Mouse (Mus musculus) stomach, postnatal 0 days (tissue): Measurements from ENCODE around the gene C1qa. TPM values are rescaled to one million over a fixed set of nuclear protein-coding genes. Genes with fewer than 3 reads are reported as not detected.

Experiments
- ATAC-seq: fragments of 200-750 bp; cut with Nextera tagmentation; 2 replicates; pipeline ENCODE4 v1.8.0; 2017; ENCODE audit not compliant: low FRiP score, low TSS enrichment
- DNase-seq: peaks from one replicate; pipeline ENCODE4 v3.0.0-alpha.2; 2016; ENCODE audit warnings: low spot score
- H3K27ac ChIP-seq: fragments of 300-500 bp; sonication (generic); replicated peaks from 2 replicates; pipeline ENCODE4 v1.5.1; 2014; ENCODE audit warnings: mild to moderate bottlenecking, control low read depth
- H3K27me3 ChIP-seq: fragments of 300-500 bp; sonication (generic); 2 replicates; pipeline ENCODE4 v1.6.1; 2014; ENCODE audit warnings: low read length; ENCODE audit not compliant: control insufficient read depth, insufficient read depth
- H3K36me3 ChIP-seq: fragments of 300-500 bp; sonication (generic); 2 replicates; pipeline ENCODE4 v1.6.1; 2014; ENCODE audit warnings: low read length, mixed read lengths; ENCODE audit not compliant: control insufficient read depth, insufficient read depth
- H3K4me1 ChIP-seq: fragments of 300-500 bp; sonication (generic); replicated peaks from 2 replicates; pipeline ENCODE4 v1.6.1; 2014; ENCODE audit warnings: antibody characterized with exemption; ENCODE audit not compliant: control insufficient read depth, insufficient read depth
- H3K4me2 ChIP-seq: fragments of 300-500 bp; sonication (generic); replicated peaks from 2 replicates; pipeline ENCODE4 v1.6.1; 2014; ENCODE audit warnings: low read depth, mild to moderate bottlenecking, control low read depth, moderate library complexity
- H3K4me3 ChIP-seq: fragments of 300-500 bp; sonication (generic); 2 replicates; pipeline ENCODE4 v1.5.1; 2014; ENCODE audit warnings: low read depth, low read length, control low read depth
- H3K9ac ChIP-seq: fragments of 300-500 bp; sonication (generic); 2 replicates; pipeline ENCODE4 v1.6.1; 2014; ENCODE audit warnings: mild to moderate bottlenecking, low read length, control low read depth, mixed read lengths
- H3K9me3 ChIP-seq: fragments of 300-500 bp; sonication (generic); 2 replicates; pipeline ENCODE4 v1.6.1; 2016; ENCODE audit warnings: low read length; ENCODE audit not compliant: control insufficient read depth
- CTCF ChIP-seq: IDR thresholded peaks from 2 replicates; pipeline ENCODE4 v1.5.1; 2016; ENCODE audit warnings: antibody characterized with exemption, low read depth, mild to moderate bottlenecking, moderate library complexity
- EP300 ChIP-seq: optimal IDR thresholded peaks from 2 replicates; pipeline ENCODE3; 2016; ENCODE audit warnings: antibody characterized with exemption
- WGBS: fragments of 180-500 bp; shearing (Covaris S2); extraction: QIAGEN DNeasy Blood & Tissue Kit; methylation state at CpG from one replicate; pipeline ENCODE4 v1.1.7; 2014; 5-methylcytosine and 5-hydroxymethylcytosine counted together
- polyA plus RNA-seq: library from polyadenylated mRNA; unstranded; fragments of >200 nt; fragmentation: Nextera tagmentation; extraction: Ambion mirVana; gene quantifications from 2 replicates; pipeline ENCODE4 v1.2.1, GENCODE M21; 2015

The C1qa gene
- polyA plus RNA-seq, 1 experiment from 2014 or later = 49.7 TPM

GRCm38 (mm10) chr4:136863517-136863916 is 35.1 kb downstream of the C1qa start:
- no peaks in the 10 kb centered on the region for H3K9me3 ChIP-seq
- H3K4me1 ChIP-seq = no peaks in the 10 kb centered on the region; the same call in 1 of the 2 replicates
- H3K9ac ChIP-seq = no peak overlapping the region
- WGBS = 52% methylated on average over 9 of the region's 9 CpGs
- H3K4me2 ChIP-seq = no peak overlapping the region
- TF ChIP-seq CTCF (no peak), EP300 (no peak)
- H3K4me3 ChIP-seq = no peak overlapping the region
- ATAC-seq (no peak), DNase-seq (no peak)
- no peak overlapping the region for H3K27ac ChIP-seq
- no peaks in the 10 kb centered on the region for H3K27me3 ChIP-seq
- H3K36me3 ChIP-seq = no peaks in the 10 kb centered on the region

GRCm38 (mm10) chr4:136862411-136862810 is 36.2 kb downstream of the C1qa start:
- Histone ChIP-seq H3K4me2 (no peak overlapping the region), H3K36me3 (no peaks in the 10 kb centered on the region), H3K27me3 (no peaks in the 10 kb centered on the region), H3K4me1 (no peaks in the 10 kb centered on the region; the same call in 1 of the 2 replicates), H3K9me3 (no peaks in the 10 kb centered on the region), H3K27ac (no peak overlapping the region), H3K4me3 (no peak overlapping the region), H3K9ac (no peak overlapping the region)
- ATAC-seq (no peak), DNase-seq (no peak)
- 77% methylated on average over 2 of the region's 2 CpGs for WGBS
- no peak for TF ChIP-seq CTCF
- TF ChIP-seq EP300 = no peak

GRCm38 (mm10) chr4:136861806-136862205 is 36.8 kb downstream of the C1qa start:
- H3K9me3 ChIP-seq = no peaks in the 10 kb centered on the region
- peak; percentile 43 for DNase-seq
- no peak overlapping the region for H3K4me3 ChIP-seq
- peak overlapping the region; percentile 23; the same call in 1 of the 2 replicates for H3K9ac ChIP-seq
- H3K4me2 ChIP-seq = peak overlapping the region; percentile 27; the same call in 1 of the 2 replicates
- ATAC-seq = peak; percentile 11; the same call in 1 of the 2 replicates
- TF ChIP-seq EP300 (no peak), CTCF (0 out of 2 replicates have a peak, but pooled peaks have one; percentile 3)
- no peaks in the 10 kb centered on the region for H3K36me3 ChIP-seq
- no peak overlapping the region for H3K27ac ChIP-seq
- WGBS = 7% methylated on average over 16 of the region's 17 CpGs
- no peaks in the 10 kb centered on the region; the same call in 1 of the 2 replicates for H3K4me1 ChIP-seq
- no peaks in the 10 kb centered on the region for H3K27me3 ChIP-seq

- TF ChIP-seq EP300 (no peak), CTCF (peak; percentile 44)
- Histone ChIP-seq H3K4me3 (no peak overlapping the region), H3K4me2 (no peak overlapping the region), H3K36me3 (no peaks in the 10 kb centered on the region), H3K27me3 (no peaks in the 10 kb centered on the region), H3K27ac (no peak overlapping the region), H3K9me3 (no peaks in the 10 kb centered on the region), H3K9ac (no peak overlapping the region), H3K4me1 (no peaks in the 10 kb centered on the region; the same call in 1 of the 2 replicates)
- DNase-seq = no peak
- ATAC-seq = no peak
- 87% methylated on average over 7 of the region's 7 CpGs for WGBS
These were observed 38.6 kb downstream of the C1qa start for GRCm38 (mm10) chr4:136860022-136860421.

- Histone ChIP-seq H3K27me3 (no peaks in the 10 kb centered on the region), H3K4me3 (no peak overlapping the region), H3K9me3 (no peaks in the 10 kb centered on the region), H3K9ac (no peak overlapping the region), H3K4me1 (no peaks in the 10 kb centered on the region), H3K36me3 (no peaks in the 10 kb centered on the region), H3K27ac (no peak overlapping the region), H3K4me2 (no peak overlapping the region)
- TF ChIP-seq CTCF (peak; percentile 57), EP300 (no peak)
- 40% methylated on average over 6 of the region's 6 CpGs for WGBS
- no peak for ATAC-seq
- DNase-seq = no peak
These were observed 43.5 kb downstream of the C1qa start for GRCm38 (mm10) chr4:136855081-136855480.

- H3K9me3 ChIP-seq = no peaks in the 10 kb centered on the region
- H3K4me2 ChIP-seq = no peak overlapping the region
- no peaks in the 10 kb centered on the region for H3K4me1 ChIP-seq
- H3K36me3 ChIP-seq = no peaks in the 10 kb centered on the region
- H3K27ac ChIP-seq = no peak overlapping the region
- 58% methylated on average over 12 of the region's 12 CpGs for WGBS
- ATAC-seq = no peak
- no peaks in the 10 kb centered on the region for H3K27me3 ChIP-seq
- no peak for DNase-seq
- TF ChIP-seq EP300 (no peak), CTCF (no peak)
- no peak overlapping the region for H3K4me3 ChIP-seq
- no peak overlapping the region for H3K9ac ChIP-seq
These were observed 45.6 kb downstream of the C1qa start for GRCm38 (mm10) chr4:136852989-136853388.
